Mouse (Mus musculus) forebrain, embryonic 16.5 days (tissue): ENCODE data around the gene Ptch1. TPM values are rescaled to one million over a fixed set of nuclear protein-coding genes. Genes with fewer than 3 reads are reported as not detected.

Source experiments
- ATAC-seq: fragments of 200-750 bp; cut with Nextera tagmentation; 2 replicates; pipeline ENCODE4 v1.8.0; 2017; ENCODE audit warnings: mild to moderate bottlenecking, moderate library complexity
- H3K27ac ChIP-seq: fragments of 300-500 bp; sonication (generic); 2 replicates; pipeline ENCODE4 v1.5.1; 2014; ENCODE audit warnings: low read length, control low read depth
- H3K27me3 ChIP-seq: fragments of 300-500 bp; sonication (generic); replicated peaks from 2 replicates; pipeline ENCODE4 v1.6.1; 2014; ENCODE audit warnings: low read length; ENCODE audit not compliant: control insufficient read depth, insufficient read depth
- H3K36me3 ChIP-seq: fragments of 300-500 bp; sonication (generic); 2 replicates; pipeline ENCODE4 v1.6.1; 2014; ENCODE audit not compliant: control insufficient read depth, insufficient read depth
- H3K4me1 ChIP-seq: fragments of 300-500 bp; sonication (generic); replicated peaks from 2 replicates; pipeline ENCODE4 v1.6.1; 2014; ENCODE audit warnings: low read length; ENCODE audit not compliant: control insufficient read depth, insufficient read depth
- H3K4me2 ChIP-seq: fragments of 300-500 bp; sonication (generic); 2 replicates; pipeline ENCODE4 v1.6.1; 2014; ENCODE audit warnings: mild to moderate bottlenecking, low read length, control low read depth
- H3K4me3 ChIP-seq: fragments of 300-500 bp; sonication (generic); replicated peaks from 2 replicates; pipeline ENCODE4 v1.5.1; 2014; ENCODE audit warnings: mild to moderate bottlenecking, low read length, control low read depth
- H3K9ac ChIP-seq: fragments of 300-500 bp; sonication (generic); replicated peaks from 2 replicates; pipeline ENCODE4 v1.6.1; 2014; ENCODE audit warnings: low read depth, low read length, control low read depth
- H3K9me3 ChIP-seq: fragments of 300-500 bp; sonication (generic); 2 replicates; pipeline ENCODE4 v1.6.1; 2016; ENCODE audit warnings: low read length; ENCODE audit not compliant: control insufficient read depth
- WGBS: fragments of 180-500 bp; shearing (Covaris S2); extraction: QIAGEN DNeasy Blood & Tissue Kit; methylation state at CpG from one replicate; pipeline ENCODE4 v1.1.7; 2014; 5-methylcytosine and 5-hydroxymethylcytosine counted together
- polyA plus RNA-seq: library from polyadenylated mRNA; unstranded; fragments of >200 nt; fragmentation: Nextera tagmentation; extraction: Ambion mirVana; gene quantifications from 2 replicates; pipeline ENCODE4 v1.2.1, GENCODE M21; 2015

Ptch1 gene
- polyA plus RNA-seq, 1 experiment from 2014 or later, result 11.2 TPM

GRCm38 (mm10) chr13:63572453-63573255 is 744 bp downstream of the Ptch1 start:
- Histone ChIP-seq H3K9ac (peak overlapping the region; percentile 70), H3K4me1 (peaks cover 32% of the 10 kb centered on the region), H3K4me3 (peak overlapping the region; percentile 76), H3K27me3 (peaks cover 43% of the 10 kb centered on the region), H3K4me2 (peak overlapping the region; percentile 98), H3K36me3 (no peaks in the 10 kb centered on the region), H3K27ac (peak overlapping the region; percentile 17), H3K9me3 (no peaks in the 10 kb centered on the region)
- peak; percentile 53 for ATAC-seq
- WGBS, result 0% methylated on average over 66 of the region's 67 CpGs

DNA sequence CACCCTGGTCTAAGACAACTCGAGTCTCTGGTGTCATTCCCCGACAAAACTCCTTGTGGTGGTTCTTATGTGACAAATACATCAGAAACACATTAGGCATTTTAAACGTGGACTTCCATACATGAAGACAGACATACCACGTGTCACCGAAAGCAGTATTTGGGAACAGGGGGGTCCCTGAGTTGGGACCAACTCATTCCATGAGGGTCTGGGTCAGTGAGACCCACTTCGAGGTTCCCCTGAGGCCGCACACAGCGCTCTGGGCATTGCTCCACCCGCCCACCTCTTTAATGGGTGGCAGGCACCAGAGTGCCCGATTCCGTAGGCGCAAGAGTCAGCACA is 1.3 kb downstream of the Ptch1 start:
- peak overlapping the region; percentile 98 for H3K4me2 ChIP-seq
- ATAC-seq, result peak; percentile 7
- peaks cover 43% of the 10 kb centered on the region for H3K27me3 ChIP-seq
- H3K9me3 ChIP-seq, result no peaks in the 10 kb centered on the region
- peaks cover 35% of the 10 kb centered on the region for H3K4me1 ChIP-seq
- peak overlapping the region; percentile 76 for H3K4me3 ChIP-seq
- H3K36me3 ChIP-seq, result no peaks in the 10 kb centered on the region
- H3K9ac ChIP-seq, result peak overlapping the region; percentile 70
- H3K27ac ChIP-seq, result peak overlapping the region; percentile 17; the same call in 1 of the 2 replicates
- under 1% methylated on average over 12 of the region's 12 CpGs for WGBS

DNA sequence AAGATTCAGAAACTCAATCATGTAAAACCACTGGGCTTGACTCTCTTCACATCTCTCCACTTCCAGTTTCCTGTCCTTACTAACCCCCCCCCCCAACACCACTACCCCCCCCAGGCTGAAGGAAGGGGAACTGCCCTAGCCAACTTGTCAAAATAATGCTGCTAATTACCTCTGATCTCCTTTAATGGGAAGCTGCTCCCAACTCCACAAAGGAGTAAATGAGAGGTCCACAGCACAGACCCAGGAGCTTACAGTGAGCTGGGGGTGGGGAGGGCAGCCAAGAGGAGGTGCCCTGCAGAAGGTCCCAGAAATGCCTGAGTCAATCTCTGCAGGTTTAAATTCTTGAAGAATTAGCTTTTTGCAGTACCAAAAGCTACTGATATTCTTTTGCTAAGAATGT is 2.9 kb downstream of the Ptch1 start:
- Histone ChIP-seq H3K9ac (no peak overlapping the region), H3K9me3 (no peaks in the 10 kb centered on the region), H3K4me3 (no peak overlapping the region), H3K4me1 (peaks cover 41% of the 10 kb centered on the region), H3K27ac (no peak overlapping the region), H3K4me2 (no peak overlapping the region), H3K36me3 (no peaks in the 10 kb centered on the region), H3K27me3 (peaks cover 33% of the 10 kb centered on the region)
- no peak for ATAC-seq

GRCm38 (mm10) chr13:63569396-63569756 is 4.0 kb downstream of the Ptch1 start:
- WGBS, result 8% methylated on average over 5 of the region's 5 CpGs
- no peak for ATAC-seq
- Histone ChIP-seq H3K4me3 (no peak overlapping the region), H3K36me3 (no peaks in the 10 kb centered on the region), H3K27me3 (peaks cover 26% of the 10 kb centered on the region), H3K27ac (no peak overlapping the region), H3K4me2 (no peak overlapping the region), H3K9ac (no peak overlapping the region), H3K4me1 (peaks cover 44% of the 10 kb centered on the region), H3K9me3 (no peaks in the 10 kb centered on the region)

GRCm38 (mm10) chr13:63568741-63569395 is 4.5 kb downstream of the Ptch1 start:
- 2% methylated on average over 19 of the region's 19 CpGs for WGBS
- H3K4me1 ChIP-seq, result peaks cover 49% of the 10 kb centered on the region

GRCm38 (mm10) chr13:63568306-63568705 is 5.1 kb downstream of the Ptch1 start:
- peaks cover 47% of the 10 kb centered on the region for H3K4me1 ChIP-seq

More at GRCm38 (mm10) chr13:63568741-63569395, 4.5 kb downstream of the Ptch1 start:
- H3K9ac ChIP-seq, result no peak overlapping the region
- H3K27ac ChIP-seq, result no peak overlapping the region
- no peak overlapping the region; the same call in 1 of the 2 replicates for H3K4me3 ChIP-seq
- H3K27me3 ChIP-seq, result peaks cover 21% of the 10 kb centered on the region
- no peaks in the 10 kb centered on the region for H3K9me3 ChIP-seq
- ATAC-seq, result no peak
- H3K4me2 ChIP-seq, result peak overlapping the region; percentile 98
- no peaks in the 10 kb centered on the region for H3K36me3 ChIP-seq

GRCm38 (mm10) chr13:63567677-63568293 is 5.6 kb downstream of the Ptch1 start:
- peak overlapping the region; percentile 65 for H3K9ac ChIP-seq
- peak overlapping the region; percentile 74 for H3K27ac ChIP-seq
- no peaks in the 10 kb centered on the region for H3K9me3 ChIP-seq
- peaks cover 21% of the 10 kb centered on the region for H3K27me3 ChIP-seq
- no peaks in the 10 kb centered on the region for H3K36me3 ChIP-seq
- H3K4me1 ChIP-seq, result peaks cover 49% of the 10 kb centered on the region
- H3K4me2 ChIP-seq, result peak overlapping the region; percentile 98
- WGBS, result under 1% methylated on average over 61 of the region's 62 CpGs
- peak; percentile 69 for ATAC-seq
- H3K4me3 ChIP-seq, result peak overlapping the region; percentile 75

More at GRCm38 (mm10) chr13:63568306-63568705, 5.1 kb downstream of the Ptch1 start:
- Histone ChIP-seq H3K36me3 (no peaks in the 10 kb centered on the region), H3K27ac (no peak overlapping the region), H3K9me3 (no peaks in the 10 kb centered on the region), H3K4me2 (peak overlapping the region; percentile 98), H3K4me3 (peak overlapping the region; percentile 75), H3K9ac (peak overlapping the region; percentile 65), H3K27me3 (peaks cover 21% of the 10 kb centered on the region)
- ATAC-seq, result no peak
- under 1% methylated on average over 14 of the region's 14 CpGs for WGBS

DNA sequence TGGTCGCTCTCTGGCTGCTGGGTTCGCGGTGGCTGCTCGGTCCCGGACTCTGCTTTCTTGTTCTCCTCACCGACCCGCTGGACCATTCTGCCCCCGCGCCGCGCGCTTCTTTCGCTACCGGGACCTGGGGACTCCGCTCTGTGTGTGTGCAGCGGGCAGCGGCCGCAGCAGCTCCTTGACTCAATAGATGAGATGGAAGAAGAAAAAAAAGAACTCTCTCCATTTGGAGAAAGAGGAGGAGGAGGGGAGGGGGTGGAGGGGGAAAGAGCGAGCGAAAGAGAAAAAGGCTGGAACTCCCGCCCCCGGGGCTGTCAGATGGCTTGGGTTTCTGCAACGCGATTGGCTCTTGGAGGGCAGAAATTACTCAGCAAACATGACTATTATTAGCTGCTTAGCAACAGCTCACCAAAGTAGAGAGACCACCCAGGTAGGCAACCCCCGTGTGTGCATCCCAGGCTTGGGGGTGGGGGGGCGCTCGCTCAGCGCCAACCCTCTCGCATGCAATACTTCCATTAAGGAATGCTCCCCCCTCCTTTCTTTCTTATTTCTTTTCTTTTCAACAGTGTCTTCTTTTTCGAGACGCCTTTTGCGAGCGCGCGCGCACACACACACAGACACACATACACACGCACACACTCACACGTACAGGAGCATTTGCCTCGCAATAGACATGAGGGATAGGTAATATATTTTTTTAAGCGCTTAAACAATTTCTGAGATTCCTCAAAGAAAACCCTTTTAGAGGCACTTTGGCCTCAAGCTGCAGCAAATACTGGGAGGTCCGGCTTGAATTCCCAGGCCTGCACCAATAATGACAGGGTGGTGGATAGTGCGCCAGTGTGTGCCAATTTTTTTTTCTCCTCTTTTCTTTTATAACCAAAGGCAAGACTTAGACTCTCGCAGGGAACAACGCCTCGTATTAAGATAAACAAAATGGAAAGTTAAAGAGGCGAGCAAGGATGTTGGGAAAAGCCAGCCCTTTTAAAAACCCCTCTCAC is 7.1 kb downstream of the Ptch1 start:
- Histone ChIP-seq H3K9me3 (no peaks in the 10 kb centered on the region), H3K9ac (peak overlapping the region; percentile 86), H3K4me2 (peak overlapping the region; percentile 98), H3K27ac (peak overlapping the region; percentile 97), H3K36me3 (no peaks in the 10 kb centered on the region), H3K4me3 (peak overlapping the region; percentile 84), H3K4me1 (peaks cover 48% of the 10 kb centered on the region), H3K27me3 (peaks cover 14% of the 10 kb centered on the region)
- under 1% methylated on average over 46 of the region's 46 CpGs for WGBS
- peak; percentile 73 for ATAC-seq
